Mouse (Mus musculus) right cerebral cortex, postnatal 14 days (tissue): ENCODE data around the gene Sufu.

Experiments used
- DNase-seq: peaks from one replicate; pipeline ENCODE4 v3.0.0; 2022

Gene Sufu

GRCm38 (mm10) chr19:46517529-46518351 lies 121.0 kb downstream of the Sufu start:
- no peak for DNase-seq

DNA sequence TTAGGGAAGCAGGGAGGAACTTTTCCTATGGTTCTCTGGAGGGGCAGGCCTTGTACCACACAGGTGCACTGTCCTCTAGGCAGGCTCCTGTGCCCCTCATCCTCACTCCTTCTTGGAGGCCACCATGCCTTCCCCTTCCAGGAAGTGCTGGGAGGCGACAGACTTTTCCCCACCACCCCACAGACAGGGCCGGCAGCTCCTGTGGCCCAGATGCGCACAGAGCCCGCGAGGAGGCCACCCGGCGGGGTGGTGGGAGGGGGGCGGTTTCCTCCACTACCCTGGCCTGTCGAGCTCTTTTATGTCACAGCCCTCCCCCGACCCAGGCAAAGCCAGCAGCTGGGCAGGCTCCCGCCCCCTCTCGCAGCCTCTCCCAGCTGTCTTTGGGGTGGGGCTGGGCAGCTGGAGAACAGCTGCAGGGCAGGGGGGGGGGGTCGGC lies 121.7 kb downstream of the Sufu start:
- no peak for DNase-seq

DNA sequence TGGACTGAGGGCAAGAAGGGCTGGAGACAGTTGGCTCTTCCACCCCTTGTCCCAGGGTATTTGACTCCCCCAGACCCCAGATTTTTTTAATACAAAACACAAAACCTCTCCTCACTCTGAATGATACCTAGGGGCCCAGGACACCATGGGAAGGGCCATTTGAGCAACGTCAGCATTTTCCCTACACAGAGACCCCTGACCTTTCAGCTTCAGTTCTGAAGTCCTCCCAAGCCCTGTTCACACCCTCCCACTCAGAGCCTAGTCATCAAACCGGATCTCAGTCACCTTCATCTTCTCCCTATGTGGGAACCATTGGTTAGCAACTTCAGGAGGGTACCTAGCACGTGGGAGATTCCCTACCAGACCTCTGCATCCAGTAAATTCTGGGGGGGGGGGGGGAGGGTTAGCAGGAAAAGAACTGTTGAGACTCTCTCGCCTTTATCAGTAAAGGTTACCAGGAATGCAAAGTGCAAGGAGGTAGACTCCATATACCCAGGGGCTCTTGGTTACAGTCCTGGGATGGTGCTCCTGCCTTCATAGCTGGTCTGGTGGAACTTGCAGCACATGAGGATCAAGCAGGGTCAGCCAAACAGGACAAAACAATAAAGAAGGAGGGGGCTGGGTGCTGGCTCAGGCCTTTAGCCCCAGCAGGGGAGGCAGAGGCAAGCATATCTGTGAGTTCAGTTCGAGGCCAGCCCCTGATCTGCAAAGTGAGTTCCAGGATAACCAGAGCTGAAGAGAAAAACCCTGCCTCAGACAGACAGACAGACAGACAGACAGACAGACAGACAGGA lies 122.3 kb downstream of the Sufu start:
- no peak for DNase-seq

DNA sequence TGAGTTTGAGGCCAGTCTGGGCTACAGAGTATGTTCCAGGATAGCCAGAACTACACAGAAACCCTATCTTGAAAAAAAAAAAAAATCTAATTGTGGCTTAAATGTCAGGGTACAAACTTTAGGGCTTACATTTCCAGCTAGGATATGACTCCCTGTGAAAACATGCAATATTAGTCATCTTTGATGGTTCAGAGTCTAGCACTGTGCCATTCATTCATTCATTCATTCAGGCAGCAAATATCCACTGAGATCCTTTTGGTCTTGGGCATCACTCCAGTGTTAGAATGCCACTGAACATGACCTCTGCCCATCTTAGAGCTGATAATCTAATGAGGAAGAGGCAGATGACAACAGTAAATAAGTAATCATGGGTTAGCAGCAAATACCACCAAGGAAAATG lies 125.0 kb downstream of the Sufu start:
- DNase-seq = no peak

DNA sequence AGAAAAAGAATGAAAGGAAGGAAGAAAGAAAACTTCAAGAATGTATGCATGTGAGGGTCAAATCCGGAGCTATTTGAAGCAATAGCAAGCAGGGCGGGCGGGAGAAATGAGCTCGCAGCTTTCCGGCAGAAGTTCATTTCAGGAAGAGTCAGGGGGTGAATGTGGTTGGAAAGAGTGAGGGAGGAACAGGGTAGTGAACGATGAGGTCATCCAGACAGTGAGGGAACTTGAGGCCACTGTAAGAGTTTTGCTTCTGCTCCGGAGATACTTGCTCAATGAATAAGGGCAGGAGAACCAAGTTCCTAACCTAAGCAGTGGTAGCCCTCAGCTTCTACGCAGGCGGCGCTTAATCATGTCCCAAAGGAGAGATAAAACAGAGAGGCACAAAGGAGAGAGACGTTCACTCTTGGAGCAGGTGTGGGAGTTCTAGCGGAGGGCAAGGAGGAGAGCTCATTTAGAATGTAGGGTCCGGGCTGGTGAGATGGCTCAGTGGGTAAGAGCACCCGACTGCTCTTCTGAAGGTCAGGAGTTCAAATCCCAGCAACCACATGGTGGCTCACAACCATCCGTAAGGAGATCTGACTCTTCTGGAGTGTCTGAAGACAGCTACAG lies 125.8 kb downstream of the Sufu start:
- DNase-seq = no peak

DNA sequence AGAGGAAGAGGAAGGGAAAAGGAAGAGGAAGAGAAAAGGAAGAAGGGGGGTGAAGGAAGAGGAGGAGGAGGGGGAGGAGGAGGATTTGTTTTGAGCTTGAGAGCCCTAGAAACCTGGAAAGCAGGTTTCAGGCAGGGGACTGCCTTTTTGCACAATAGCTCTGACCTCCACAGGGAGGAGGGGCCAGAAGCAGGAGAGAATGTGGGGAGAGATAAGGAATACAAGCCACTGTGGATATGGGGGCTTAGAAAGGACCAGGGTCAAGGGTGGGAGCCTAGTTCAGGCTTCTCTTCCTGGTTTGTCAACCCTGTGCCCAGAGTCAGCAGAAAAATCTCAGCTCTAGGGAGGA lies 126.4 kb downstream of the Sufu start:
- DNase-seq = no peak

DNA sequence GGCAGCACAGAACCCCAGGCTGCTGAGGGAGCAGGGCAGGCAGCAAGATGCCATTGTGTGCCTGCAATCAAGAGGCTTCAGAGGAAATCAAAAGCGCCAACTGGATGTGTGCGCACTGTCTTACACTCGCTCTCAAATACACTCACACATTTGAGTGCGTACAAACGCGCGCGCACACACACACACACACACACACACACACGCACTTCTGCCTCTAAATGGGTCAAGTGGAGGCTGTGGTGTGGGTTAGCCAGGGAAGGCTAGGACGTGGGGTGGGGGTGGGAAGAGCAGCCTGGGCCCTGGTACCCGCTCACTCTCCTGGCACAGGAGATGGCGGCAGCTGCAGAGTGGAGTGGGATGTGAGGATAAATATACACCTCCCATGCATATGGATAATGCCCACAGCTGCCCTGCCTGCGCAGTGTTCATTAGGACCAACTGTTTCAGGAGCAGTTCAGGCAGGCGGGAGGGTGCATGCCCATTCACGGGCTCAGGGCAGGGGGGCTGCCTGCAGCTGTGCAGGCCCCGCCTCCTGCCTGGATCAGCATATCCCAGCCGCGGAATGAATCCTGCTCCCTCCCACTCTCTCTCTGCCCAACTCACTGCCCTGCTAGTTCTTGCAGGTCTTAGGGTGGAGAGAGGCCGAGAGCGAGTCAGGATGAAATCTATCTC lies 126.9 kb downstream of the Sufu start:
- DNase-seq = peak; percentile 66

DNA sequence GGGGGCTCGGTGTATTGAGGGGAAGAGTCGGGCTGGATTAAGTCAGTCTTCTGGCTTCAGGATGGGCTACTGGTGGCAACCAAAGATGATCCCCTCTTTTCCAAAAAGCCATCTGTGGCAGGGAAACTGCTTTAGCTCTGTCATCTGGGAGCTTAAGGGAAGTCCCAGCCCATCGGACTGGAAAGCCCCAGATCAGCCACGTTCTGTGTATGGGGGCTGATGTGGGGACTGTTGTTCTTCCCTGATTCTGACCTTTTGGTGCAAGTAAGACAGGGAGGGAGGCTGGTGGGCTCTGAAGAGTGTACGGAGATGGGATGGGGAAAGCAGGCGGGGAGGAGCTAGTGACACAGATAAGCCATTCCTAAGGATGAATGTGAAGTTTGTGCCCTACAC lies 127.5 kb downstream of the Sufu start:
- no peak for DNase-seq

DNA sequence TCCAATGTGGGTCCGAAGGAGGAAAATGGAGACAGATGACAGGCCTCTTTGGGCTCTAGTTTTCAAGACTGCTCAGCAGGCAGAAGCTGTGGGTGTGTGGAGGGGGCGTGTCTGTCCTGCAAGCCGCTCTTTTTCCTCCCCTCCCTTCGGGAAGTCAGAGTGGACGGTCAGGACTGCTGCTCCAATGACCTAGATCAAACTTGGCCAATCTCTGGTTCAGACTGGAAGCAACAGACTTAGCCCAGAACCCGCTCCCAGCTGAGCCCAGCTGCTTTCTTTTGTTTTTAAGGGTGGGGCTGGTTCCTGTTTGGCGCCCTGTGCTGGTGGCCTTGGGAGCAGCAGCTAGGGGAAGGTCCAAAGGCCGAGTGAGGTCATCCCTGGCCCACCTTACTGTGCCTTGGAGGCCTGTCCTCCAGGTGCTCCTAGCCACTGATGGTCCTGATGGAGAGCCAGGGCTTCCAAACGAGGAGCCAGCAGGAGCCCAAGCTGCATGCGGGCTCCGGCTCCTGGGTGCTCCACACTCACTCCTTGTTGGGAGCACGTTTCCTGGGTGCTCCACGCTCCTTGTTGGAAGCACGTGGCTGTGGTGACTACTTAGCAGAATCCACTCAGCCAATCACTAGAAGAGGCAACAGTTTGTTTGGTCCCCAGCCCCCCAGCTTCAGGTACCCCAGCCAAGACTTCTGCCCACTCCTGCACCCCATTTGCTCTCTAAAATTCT lies 128.1 kb downstream of the Sufu start:
- no peak for DNase-seq

- no peak for DNase-seq
These were observed 129.3 kb downstream of the Sufu start for GRCm38 (mm10) chr19:46525691-46526631.

DNA sequence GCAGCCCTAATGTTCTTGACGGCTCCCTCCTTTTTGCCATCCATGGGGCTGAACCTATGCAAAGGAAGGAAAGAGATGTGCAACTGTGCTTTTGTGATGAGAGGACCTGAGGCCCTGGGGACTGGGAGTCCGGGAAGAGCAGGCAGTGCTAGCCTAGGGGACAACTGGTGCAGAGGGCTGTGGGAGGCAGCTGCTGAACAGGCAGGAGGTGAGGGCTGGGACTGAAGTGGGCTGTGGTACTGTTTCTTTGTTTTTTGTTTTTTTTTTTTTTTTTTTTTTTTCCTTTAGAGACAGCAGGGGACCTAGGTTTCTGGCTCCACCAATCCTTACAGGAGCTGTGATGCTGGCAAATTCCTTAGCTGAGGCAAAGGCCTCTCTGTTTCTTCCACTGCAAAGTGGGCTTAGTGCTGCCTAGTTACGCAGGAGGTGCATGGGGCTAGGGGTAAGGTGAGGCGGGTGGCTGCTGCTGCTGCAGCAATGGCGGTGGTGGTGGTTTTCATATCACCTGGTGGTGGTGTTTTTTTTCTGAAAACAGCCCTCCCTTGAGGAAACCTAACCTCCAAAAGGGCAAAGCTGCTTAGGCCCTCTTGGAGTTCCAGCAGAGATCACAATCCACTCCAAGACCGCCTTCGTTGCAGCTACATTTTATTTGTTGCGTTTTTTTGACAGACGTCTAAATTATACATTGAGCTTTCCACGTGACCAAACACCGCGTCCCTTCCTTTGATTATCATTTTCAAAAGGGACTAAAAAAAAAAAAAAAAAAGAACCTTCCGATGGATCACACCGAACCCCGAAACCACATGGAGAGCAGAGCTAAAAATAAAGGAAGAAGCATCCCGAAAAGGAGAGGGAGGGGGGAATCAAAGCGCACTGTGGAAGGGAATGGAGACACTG lies 131.2 kb downstream of the Sufu start:
- no peak for DNase-seq

- peak; percentile 50 for DNase-seq
These were observed 132.0 kb downstream of the Sufu start for GRCm38 (mm10) chr19:46528529-46529213.

- DNase-seq = no peak
These were observed 133.1 kb downstream of the Sufu start for GRCm38 (mm10) chr19:46529601-46530448.

DNA sequence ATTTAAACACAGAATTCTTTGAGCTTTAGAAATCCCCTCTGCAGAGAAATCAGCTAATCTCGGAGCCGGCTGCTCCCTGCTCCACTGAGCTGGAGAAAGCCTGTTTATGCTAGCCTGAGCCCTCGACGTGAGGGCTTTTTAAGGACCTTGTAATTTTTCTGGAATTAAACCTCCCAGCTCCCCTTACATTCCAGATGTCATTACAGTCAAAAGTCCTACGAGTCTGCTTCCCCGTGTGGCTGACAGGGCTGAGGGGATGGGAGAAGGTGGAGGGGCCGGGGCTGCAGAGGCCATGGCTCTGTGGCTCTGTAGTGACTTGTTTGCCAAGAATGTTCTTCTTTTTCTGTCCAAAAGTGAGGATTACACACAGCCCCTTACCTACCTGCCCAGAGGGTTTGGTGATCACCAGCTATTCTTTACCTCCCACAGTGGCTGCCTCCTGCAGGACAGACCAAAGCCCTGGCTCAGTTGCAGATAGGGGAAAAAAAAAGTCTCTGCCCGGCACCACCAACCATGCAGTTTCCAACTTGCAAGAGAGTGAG lies 133.8 kb downstream of the Sufu start:
- no peak for DNase-seq

DNA sequence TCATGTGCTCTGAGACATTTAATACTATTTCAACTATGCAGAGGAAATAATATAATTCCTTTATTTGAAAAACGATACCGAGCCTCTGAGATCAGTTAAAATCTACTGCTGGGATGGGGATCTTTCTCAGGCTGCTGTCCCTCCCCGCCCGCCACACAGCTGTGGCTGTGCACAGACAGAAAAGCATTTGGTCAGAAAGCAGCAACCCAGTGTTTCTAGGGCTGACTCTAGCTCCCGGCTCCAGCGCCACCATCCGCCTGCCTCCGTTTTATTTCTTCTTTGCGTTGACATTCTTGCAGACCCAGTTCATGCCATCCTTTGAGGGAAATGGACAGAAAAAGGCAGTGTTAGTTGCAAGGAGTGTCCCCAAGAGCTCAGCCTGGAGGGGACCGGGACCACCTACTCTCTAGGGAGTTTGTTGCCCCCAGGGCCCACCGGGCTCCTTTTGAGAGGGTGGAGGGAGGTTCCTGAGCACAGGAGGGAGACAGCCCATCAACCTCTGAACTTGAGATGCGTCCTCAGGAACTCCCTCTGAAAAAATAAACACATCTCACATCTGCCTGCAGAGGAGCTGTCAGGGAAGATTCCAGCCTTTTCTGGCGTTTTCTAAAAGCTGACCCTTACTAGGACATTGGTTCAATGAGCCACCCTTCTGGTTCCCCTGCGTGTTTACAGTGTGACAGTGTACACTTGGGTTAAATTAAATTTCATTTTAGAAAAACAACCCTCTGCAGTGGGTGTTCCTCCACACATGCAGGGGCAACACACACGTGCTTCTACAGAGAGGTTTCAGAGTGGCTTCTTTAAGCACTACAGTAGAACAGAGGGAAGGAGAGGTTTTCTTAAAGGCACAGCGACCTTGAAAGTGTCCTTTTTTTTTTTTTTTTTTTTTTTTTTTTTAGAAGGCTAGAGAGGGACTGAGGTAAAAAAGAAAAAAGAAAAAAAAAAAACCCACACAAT lies 134.7 kb downstream of the Sufu start:
- DNase-seq = no peak

DNA sequence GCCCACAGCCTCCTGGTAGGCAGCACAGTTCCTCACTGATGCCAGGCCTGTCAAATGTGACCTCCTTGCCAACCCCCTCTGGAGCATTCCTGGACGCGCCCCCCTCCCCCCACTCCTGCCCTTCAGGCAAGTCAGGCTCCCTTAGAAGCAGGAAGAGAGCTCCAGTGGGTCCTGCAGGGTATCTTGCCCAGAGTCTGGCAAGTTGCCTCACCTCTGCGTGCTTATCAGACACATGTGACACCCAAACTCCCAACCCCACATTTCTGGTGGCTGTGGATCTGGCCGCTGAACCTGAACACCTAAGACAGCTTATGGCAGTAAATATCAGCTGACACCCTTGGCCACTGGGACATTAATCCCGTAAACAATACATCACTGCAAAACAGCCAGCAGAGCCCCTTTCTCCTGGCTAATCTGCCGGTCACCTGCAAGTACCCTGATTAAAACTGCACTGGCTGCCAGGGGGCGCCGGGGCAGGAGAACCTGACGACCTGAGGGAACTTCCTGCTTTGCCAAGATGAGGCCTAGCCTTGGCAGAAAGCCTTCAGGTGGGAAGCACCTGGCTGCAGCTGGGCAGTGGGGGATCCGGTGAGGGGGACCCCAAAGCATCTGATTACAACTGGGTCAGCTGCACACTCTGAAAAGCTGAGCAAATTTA lies 135.5 kb downstream of the Sufu start:
- DNase-seq = no peak

GRCm38 (mm10) chr19:46533066-46533465 lies 136.4 kb downstream of the Sufu start:
- DNase-seq = no peak
